Mouse (Mus musculus) right cerebral cortex, postnatal 25 days (tissue): Measurements from ENCODE around the gene Rergl.

Source experiments
- DNase-seq: peaks from one replicate; pipeline ENCODE4 v3.0.0; 2022

Gene Rergl

GRCm38 (mm10) chr6:139501876-139502275 is at the start of gene Rergl:
TSS of gene Rergl (minus strand) at chr6:139501976.
- DNase-seq = no peak

GRCm38 (mm10) chr6:139538469-139538868 is 36.7 kb upstream of the Rergl start:
- no peak for DNase-seq

DNA sequence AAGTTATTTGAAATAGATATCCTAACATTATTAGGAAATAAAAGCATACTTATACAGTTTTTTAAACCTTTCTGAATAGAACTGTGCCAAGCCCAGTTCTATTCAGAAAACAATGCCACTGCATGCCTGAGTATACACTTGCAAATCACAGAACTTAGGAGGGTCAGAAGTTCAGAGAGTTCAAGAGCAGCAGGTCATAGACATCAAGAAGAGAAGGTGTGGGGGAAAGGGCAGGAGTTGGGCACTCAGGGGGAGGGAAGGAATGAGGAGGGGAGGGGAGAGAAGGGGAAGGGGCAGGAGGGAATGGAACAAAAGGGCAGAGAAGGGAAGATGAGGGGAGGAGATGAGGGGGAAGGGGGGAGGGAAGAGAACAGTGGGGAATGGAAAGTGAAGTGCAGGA is 23.6 kb upstream of the Rergl start:
- no peak for DNase-seq

DNA sequence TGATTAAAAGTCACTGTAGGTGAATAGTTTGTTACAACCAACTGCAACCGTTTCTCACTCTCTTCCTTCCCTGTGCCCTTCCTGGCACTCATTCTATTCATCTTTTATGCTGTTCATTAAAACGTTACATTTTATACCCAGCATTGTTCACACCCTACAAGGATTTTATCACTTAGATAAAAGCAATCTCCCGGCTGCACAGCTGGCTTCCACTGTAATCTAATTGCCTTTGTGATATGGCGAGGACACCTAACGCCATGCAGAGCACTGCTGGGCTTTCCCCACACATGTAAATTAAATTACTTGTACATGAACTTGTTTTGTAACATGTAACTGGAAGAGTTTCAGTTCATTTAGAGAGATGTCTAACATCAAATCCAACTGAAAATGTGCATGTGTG is 22.5 kb upstream of the Rergl start:
- DNase-seq = no peak

DNA sequence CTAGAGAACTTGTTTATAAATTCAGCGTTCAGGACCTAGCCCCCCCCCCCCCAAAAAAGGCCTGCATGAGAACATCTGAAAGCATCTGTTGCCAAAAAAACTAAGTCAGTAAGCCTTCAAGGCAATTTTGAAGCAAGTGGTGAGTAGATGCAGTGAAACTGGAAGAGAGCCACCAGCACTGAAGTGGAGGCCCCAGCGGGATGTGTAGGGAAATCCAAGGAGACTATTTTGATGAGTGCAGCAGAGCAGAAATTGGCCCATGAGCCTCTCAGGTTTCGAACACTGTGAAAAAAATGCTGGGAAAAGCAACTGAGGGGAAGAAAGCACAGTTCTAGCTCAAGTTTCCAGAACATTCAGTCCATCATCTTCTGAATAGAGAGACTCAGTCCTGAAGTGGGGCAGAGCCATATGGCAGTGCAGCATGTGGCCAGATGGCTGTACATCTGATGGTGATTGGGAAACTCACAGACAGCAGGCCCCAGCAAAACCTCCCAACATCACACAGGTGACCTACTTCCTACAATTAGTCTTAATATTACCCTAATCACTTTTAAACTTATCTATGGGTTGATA is 13.2 kb upstream of the Rergl start:
- DNase-seq = no peak

DNA sequence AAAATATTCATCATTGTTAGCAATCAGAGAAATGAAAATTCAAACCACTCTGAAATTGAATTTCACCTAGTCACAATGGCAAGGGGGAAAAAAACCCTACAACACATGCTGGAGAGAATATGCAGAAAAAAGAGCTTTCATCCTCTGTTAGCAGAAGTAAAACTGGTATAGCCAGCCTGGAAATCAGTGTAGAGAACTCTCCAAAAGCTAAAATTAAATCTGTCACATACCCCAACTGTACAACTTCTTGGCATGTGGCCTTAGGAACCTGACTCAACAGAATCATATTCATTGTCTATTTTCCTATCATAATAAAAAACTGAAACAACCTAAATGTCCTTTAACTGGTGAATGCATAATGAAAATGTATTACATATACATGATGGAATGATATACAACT is 22.0 kb downstream of the Rergl start:
- DNase-seq = no peak

GRCm38 (mm10) chr6:139464980-139465379 is 36.8 kb downstream of the Rergl start:
- DNase-seq = no peak

DNA sequence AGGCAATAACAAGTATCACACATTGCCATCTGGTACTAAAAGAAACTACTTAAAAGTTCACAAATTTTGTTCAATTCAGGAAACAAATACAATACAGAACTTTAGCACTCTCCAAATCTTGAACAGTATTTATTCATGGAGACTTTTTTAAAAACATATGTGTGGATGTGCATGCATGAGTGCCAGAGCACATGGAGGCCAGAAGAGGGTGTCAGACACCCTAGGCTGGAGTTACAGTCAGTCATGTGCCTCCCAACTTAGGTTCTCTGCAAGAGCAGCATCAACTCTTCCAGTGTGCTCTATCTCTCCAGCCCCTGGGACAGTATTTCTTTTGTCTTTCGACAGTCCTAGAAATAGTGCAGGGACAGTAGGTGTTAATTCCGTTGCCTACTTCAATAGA is 37.5 kb downstream of the Rergl start:
- no peak for DNase-seq

DNA sequence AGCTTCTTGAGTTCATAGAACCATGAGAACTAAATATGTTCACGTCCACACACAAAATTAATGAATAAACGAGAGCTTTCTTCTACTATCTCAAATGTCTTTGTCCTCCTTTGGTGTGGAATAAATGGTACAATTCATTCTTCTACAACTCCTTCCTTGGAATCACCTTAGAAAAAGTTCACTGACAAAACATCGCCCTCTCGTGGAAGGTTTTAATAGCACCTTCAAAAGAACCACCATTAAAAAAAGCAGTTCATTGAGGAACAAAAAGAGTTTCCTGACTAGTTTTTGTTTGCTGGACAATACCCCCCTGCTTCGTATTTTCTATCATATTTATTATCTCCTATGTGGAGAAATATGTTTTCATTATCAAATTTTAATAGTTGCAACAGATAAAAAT is 40.7 kb downstream of the Rergl start:
- no peak for DNase-seq

- no peak for DNase-seq
Observed at GRCm38 (mm10) chr6:139460470-139460869, 41.3 kb downstream of the Rergl start.

GRCm38 (mm10) chr6:139443999-139444398 is 57.8 kb downstream of the Rergl start:
- DNase-seq = no peak
